Mouse (Mus musculus) kidney, adult 2 months (tissue): ENCODE measurements around the gene Smim15. TPM values are rescaled to one million over a fixed set of nuclear protein-coding genes. Genes with fewer than 3 reads are reported as not detected.

Source experiments
- DNase-seq: peaks from one replicate; pipeline ENCODE4 v3.0.0; 2021
- H3K27ac ChIP-seq: fragments of 200-500 bp; 2 replicates; pipeline ENCODE4 v1.5.1; 2012; ENCODE audit warnings: low read depth, low read length, control low read depth, inconsistent platforms; ENCODE audit not compliant: insufficient read depth
- H3K27me3 ChIP-seq: fragments of 200-500 bp; replicated peaks from 2 replicates; pipeline ENCODE4 v1.6.1; 2012; ENCODE audit warnings: mild to moderate bottlenecking, moderate library complexity, low read length, inconsistent platforms; ENCODE audit not compliant: control insufficient read depth, insufficient read depth
- H3K36me3 ChIP-seq: fragments of 200-500 bp; 2 replicates; pipeline ENCODE4 v1.6.1; 2012; ENCODE audit warnings: mild to moderate bottlenecking, moderate library complexity, low read length, inconsistent platforms; ENCODE audit not compliant: control insufficient read depth, insufficient read depth
- H3K4me1 ChIP-seq: fragments of 200-500 bp; 2 replicates; pipeline ENCODE4 v1.6.1; 2011; ENCODE audit warnings: low read length; ENCODE audit not compliant: control insufficient read depth, insufficient read depth
- H3K4me3 ChIP-seq: fragments of 200-500 bp; 2 replicates; pipeline ENCODE4 v1.5.1; 2011; ENCODE audit warnings: mild to moderate bottlenecking, low read depth, low read length, control low read depth; ENCODE audit not compliant: insufficient read depth
- CTCF ChIP-seq: fragments of 200-500 bp; conservative IDR thresholded peaks from 2 replicates; pipeline ENCODE4 v1.5.1; 2011; ENCODE audit warnings: low read depth, mild to moderate bottlenecking, control low read depth, low read length, moderate library complexity, mixed read lengths; ENCODE audit not compliant: insufficient read depth, insufficient read length
- POLR2A ChIP-seq: fragments of 200-500 bp; IDR thresholded peaks from one replicate; pipeline ENCODE4 v1.6.1; 2011; ENCODE audit warnings: low read depth, low read length, control low read depth
- WGBS: fragments of 180-500 bp; shearing (Covaris S2); methylation state at CpG from one replicate; pipeline ENCODE4 v1.1.7; 2018; 5-methylcytosine and 5-hydroxymethylcytosine counted together
- polyA plus RNA-seq: library from polyadenylated mRNA; depleted of rRNA; stranded (reverse); fragments of >200 nt; gene quantifications from 2 replicates; pipeline ENCODE4 v1.2.3, GENCODE M21; 2012; rRNA removed

Gene Smim15
- polyA plus RNA-seq, 1 experiment, result 12.5 TPM

DNA sequence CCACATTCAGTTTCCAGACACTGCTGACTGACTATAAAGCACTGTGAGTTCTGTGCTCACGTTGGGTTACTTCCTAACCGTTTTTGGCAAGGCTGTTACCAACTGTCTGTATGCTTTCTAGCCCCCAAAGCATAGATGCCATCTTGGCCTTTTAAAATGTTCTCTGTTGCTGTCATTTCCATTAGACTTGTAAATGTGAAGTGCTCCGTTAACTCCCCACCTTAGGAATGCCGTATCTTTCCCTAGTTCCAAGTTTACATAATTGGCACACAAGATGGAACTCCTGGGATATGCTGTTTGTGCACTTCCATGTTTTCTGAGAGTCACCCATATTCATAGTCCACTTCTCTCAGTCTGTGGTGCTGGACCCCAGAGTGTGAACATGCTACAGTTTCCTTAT lies 33.7 kb downstream of the Smim15 start:
- H3K36me3 ChIP-seq, result no peaks in the 10 kb centered on the region
- no peaks in the 10 kb centered on the region for H3K4me1 ChIP-seq
- H3K4me3 ChIP-seq, result no peak overlapping the region
- WGBS, result 72% methylated on average over 4 of the region's 4 CpGs
- no peaks in the 10 kb centered on the region for H3K27me3 ChIP-seq
- TF ChIP-seq POLR2A, result no peak
- H3K27ac ChIP-seq, result no peak overlapping the region
- no peak for DNase-seq

DNA sequence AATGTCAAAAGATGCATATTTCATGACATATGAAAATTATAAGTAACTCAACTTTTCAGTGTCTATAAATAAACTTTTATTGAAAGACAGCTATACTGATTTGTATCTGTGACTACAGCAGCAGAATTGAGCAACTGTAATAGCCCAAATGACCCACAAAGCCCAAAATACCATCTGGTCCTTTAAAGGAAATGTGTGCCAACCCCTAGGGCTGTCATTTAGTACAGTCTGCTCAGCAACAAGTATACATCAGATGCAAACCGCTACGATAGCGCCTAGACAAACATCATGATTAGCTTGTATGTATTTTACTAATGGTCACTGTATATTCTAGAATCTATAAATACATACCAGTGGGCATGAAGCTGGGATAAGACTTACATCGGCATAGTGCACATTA lies 39.8 kb downstream of the Smim15 start:
- DNase-seq, result no peak
- H3K4me3 ChIP-seq, result no peak overlapping the region
- TF ChIP-seq CTCF, result no peak
- H3K36me3 ChIP-seq, result no peaks in the 10 kb centered on the region
- H3K4me1 ChIP-seq, result no peaks in the 10 kb centered on the region
- WGBS, result 95% methylated on average over 4 of the region's 4 CpGs
- H3K27me3 ChIP-seq, result no peaks in the 10 kb centered on the region
- H3K27ac ChIP-seq, result no peak overlapping the region

DNA sequence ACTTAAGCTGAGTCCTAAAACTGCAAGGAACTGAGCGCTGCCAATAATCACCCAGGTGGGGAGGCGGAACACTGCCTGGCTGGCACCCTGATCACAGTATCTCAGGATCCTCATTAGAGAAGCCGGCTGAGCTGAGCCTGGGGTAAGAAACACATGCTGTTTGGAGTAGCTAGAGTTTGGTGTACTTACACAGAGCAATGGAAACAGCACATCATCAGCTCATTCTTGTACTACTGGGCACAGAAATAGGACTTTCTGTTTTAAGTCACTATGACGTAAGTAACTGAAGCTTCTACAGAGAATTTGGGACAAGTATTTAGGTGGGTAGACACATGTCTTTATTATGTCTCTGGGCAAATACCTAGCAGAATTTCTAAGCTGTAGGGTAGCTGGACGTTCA lies 41.8 kb downstream of the Smim15 start:
- Histone ChIP-seq H3K4me3 (no peak overlapping the region), H3K27me3 (no peaks in the 10 kb centered on the region), H3K27ac (no peak overlapping the region), H3K4me1 (no peaks in the 10 kb centered on the region), H3K36me3 (no peaks in the 10 kb centered on the region)
- TF ChIP-seq CTCF, result no peak
- WGBS, result 86% methylated on average over 5 of the region's 5 CpGs
- no peak for DNase-seq

DNA sequence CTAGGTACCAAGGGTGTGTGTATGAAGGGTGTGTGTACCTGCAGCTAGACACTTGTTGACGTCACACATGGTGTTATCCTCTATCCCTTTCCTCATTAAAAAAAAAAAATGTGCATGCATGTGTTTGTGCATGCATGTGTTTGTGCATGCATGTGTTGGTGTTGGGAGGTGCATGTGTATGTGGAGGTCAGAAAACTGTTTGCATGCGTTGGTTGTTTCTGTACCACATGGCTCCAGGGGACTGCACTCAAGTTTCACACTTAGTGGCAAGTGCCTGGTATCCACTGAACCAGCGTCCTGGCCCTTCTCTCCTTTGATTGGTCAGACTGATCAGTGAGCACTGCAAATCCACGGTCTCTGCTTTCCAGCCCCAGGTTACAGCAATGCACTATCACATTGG lies 42.5 kb downstream of the Smim15 start:
- no peak overlapping the region for H3K27ac ChIP-seq
- no peak for DNase-seq
- no peaks in the 10 kb centered on the region for H3K27me3 ChIP-seq
- H3K36me3 ChIP-seq, result no peaks in the 10 kb centered on the region
- no peaks in the 10 kb centered on the region for H3K4me1 ChIP-seq
- H3K4me3 ChIP-seq, result no peak overlapping the region
- TF ChIP-seq POLR2A, result no peak
- no peak for TF ChIP-seq CTCF
- WGBS, result 70% methylated on average over 4 of the region's 4 CpGs

DNA sequence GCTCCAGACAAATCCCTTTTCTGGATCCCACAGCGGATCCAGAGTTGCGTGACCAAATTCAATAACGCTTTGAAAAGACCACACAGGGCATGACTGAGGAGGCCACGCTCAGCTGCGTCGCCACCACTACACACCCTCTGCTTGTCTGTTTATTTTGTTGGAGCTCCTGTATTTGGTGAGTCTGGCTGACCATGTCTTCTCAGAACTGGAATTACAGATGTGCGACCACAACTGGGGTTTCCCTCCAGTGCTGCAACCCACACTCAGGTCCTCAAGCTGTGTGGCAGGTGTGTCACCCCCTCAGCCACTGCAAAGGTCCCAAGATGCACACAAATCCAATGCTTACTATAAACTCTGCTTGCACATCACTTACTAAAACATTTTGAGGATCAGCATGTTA lies 48.0 kb downstream of the Smim15 start:
- no peak for TF ChIP-seq POLR2A
- no peak for TF ChIP-seq CTCF
- Histone ChIP-seq H3K27me3 (no peaks in the 10 kb centered on the region), H3K27ac (no peak overlapping the region), H3K4me3 (no peak overlapping the region), H3K36me3 (no peaks in the 10 kb centered on the region), H3K4me1 (no peaks in the 10 kb centered on the region)
- no peak for DNase-seq
- 91% methylated on average over 7 of the region's 7 CpGs for WGBS

DNA sequence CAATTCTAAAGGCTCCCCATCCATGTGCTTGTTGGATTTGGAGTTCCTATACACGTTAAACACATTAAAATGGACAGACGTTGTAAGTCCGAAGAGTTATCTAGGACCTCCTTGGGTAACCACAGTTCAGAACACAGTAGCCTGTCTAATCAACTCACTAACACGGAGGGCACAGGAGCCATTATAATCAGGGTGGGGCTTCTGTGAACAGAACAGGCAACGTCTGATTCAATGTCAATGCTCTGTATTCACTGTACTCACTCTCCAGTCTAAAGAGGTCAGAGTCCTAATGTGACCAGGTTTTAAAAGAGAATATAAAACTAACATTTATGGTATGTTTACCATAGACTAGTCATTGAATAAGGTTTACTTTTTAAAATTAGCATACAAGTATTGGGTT lies 50.4 kb downstream of the Smim15 start:
- Histone ChIP-seq H3K27ac (no peak overlapping the region), H3K4me1 (no peaks in the 10 kb centered on the region), H3K27me3 (no peaks in the 10 kb centered on the region), H3K4me3 (no peak overlapping the region), H3K36me3 (no peaks in the 10 kb centered on the region)
- whole genome bisulfite sequencing, result 94% methylated on average over 5 of the region's 5 CpGs
- DNase-seq, result no peak
- TF ChIP-seq POLR2A (no peak), CTCF (no peak)

DNA sequence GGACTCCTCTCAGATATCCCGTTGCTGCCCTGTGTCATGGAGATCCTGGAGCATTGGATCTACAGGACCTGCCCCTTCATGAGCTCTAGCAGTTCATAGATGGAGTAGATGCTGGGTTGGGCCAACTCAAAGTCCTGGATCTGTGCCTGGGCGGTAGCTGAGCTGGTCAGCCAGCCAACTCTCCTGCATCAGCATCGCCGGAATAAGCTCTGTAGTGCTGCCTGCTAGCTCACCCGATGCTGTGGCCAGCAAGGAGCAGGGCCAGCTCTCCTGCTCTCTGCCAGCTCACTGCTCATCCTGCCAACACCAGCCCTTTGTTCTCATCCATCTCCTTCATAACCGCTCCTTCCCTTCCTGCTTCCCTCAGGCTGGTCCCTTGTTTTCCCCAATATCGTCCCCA lies 51.4 kb downstream of the Smim15 start:
- H3K36me3 ChIP-seq, result no peaks in the 10 kb centered on the region
- no peak for DNase-seq
- TF ChIP-seq POLR2A, result no peak
- no peak overlapping the region for H3K27ac ChIP-seq
- WGBS, result 85% methylated on average over 7 of the region's 7 CpGs
- no peaks in the 10 kb centered on the region for H3K4me1 ChIP-seq
- no peak overlapping the region for H3K4me3 ChIP-seq
- H3K27me3 ChIP-seq, result no peaks in the 10 kb centered on the region

DNA sequence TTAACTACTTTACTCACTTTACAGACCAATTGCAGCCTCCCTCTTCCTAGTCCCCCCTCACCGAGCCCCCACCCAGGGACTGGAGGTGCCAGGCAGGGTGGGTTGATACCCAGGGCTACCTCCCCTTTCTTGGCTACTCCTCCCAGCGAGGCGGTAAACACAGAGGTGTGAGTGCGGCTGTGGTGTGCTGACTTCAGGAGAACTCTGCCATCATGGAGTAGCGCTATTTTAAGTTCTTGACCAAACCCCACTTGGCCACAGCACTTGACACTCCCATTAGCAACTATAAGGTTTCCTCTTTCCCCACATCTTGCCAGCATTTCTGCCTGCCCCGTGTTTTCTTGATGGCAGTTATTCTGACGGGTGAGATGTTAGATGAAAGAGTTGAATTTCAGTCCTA lies 52.2 kb downstream of the Smim15 start:
- no peak for DNase-seq
- H3K4me1 ChIP-seq, result no peaks in the 10 kb centered on the region
- no peaks in the 10 kb centered on the region for H3K27me3 ChIP-seq
- TF ChIP-seq POLR2A, result no peak
- no peak for TF ChIP-seq CTCF
- no peaks in the 10 kb centered on the region for H3K36me3 ChIP-seq
- 75% methylated on average over 7 of the region's 7 CpGs for WGBS
- no peak overlapping the region for H3K27ac ChIP-seq
- H3K4me3 ChIP-seq, result no peak overlapping the region

Other genes starting within 250 kb of the Smim15 start
- 8.6 and 17.6 TPM in 2 replicates for gene Ndufaf2, start 114.2 kb downstream of the Smim15 start, polyA plus RNA-seq
- 6.4 TPM in 2 replicates for gene Ercc8, start 114.3 kb downstream of the Smim15 start, polyA plus RNA-seq
- gene Elovl7, start 170.0 kb downstream of the Smim15 start, polyA plus RNA-seq, result 17.2 and 20.9 TPM in 2 replicates